Mouse (Mus musculus) liver, adult 2 months (tissue): ENCODE data around the gene Slc26a1.

Experiments
- CTCF ChIP-seq: fragments of 200-500 bp; IDR thresholded peaks from 2 replicates; pipeline ENCODE4 v1.5.1; 2011; ENCODE audit warnings: low read depth, low read length, control low read depth
- POLR2A ChIP-seq: fragments of 200-500 bp; IDR thresholded peaks from 2 replicates; pipeline ENCODE4 v1.6.1; 2011; ENCODE audit warnings: low read length, control low read depth; ENCODE audit not compliant: insufficient read depth; ENCODE audit errors: extremely low read depth

- TF ChIP-seq POLR2A (peak; percentile 46; the same call in 1 of the 2 replicates), CTCF (no peak)
These were observed 18.5 kb upstream of the Slc26a1 start for GRCm38 (mm10) chr5:108693872-108694288.
